Mouse (Mus musculus) adrenal gland, postnatal 4 days (tissue): Measurements from ENCODE around the gene Lrrc29. TPM values are rescaled to one million over a fixed set of nuclear protein-coding genes. Genes with fewer than 3 reads are reported as not detected.

Experiments
- DNase-seq, 2 experiments: peaks; one replicate each; pipeline ENCODE4 v3.0.0; 2021 to 2022; ENCODE audit warnings: low spot score in 2 of 2, mixed read lengths in 2 of 2
- total RNA-seq, 2 experiments: library from RNA; stranded (reverse); gene quantifications; 2 replicates each; pipeline ENCODE4 v1.2.3; 2021

Lrrc29 gene
- total RNA-seq, 2 experiments from 2014 or later, result 14.3 to 16.3 TPM

DNA sequence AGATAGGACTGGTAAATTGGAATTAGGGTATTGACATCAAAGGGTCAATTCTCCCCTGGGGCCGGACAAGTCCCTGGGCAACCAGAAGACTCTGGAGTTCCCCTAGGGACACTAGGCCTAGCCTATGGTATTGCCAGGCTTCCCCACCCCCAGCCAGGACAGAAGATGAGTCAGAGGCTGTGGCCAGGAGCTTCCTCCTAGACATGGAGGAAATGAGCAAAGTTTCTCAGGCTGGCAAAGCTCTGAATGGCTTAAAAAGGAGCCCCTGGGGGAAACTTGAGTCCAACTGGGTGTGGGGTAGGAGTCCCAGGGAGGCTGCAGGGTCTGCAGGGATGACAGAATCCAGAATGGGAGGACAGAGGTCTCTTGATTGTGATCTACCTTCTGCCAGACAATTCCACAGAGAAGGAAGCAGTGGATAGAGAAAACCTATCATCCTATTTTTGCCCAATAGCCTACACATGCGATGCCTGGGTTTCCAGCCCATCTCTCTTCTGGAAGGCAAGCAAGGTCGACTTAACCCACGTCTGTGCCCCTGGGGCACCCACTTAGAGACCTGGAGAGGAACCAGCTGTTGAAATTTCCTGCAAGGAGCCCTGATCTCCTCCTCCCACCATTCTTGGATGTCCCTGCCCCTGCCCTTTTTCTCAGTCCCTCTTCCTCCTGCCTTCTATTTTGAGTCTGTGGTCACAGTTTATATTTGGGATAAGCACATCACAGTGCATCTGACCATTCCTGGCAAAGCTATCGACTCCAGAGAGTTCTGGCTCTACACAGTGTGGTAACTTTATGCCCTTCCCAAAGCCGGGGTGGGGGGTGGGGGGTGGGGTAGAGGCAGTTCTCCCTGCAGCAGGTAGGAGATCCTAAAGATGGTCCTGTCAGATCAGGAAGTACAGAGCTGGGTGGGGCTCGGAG is 19.2 kb upstream of the Lrrc29 start:
- DNase-seq, result no peak

DNA sequence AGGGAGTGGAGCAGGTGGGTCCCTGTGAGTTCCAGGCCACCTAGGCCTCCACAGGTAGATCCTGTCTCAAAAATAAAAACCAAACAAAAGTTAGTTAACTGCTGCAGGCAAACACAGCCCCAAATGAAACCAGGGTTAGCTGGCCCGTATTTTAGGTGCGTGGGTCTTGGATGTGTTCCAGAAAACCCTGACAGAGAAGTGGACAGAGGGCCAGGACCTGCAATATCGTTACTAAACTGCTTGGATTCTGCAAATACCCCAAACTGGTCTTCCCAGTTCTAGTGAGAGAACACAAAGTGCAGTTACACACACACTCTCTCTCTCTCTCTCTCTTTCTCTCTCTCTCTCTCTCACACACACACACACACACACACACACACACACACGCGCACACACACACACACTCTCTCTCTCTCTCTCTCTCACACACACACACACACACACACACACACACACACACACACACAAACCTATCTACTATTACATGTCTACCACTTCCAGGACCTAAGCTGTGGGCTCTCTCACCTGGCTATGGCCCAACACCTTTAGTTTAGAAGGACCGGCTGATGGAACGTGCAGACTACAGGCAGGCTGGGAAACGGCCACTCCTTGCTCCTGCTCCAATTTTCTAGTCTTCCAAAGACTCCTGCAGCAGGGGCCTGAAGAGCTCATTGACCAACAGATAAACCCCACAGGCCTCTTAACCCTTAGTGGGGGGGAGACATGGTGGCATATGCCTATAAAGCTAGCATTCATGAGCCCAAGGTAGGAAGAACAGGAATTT is 17.9 kb upstream of the Lrrc29 start:
- DNase-seq, result no peak

DNA sequence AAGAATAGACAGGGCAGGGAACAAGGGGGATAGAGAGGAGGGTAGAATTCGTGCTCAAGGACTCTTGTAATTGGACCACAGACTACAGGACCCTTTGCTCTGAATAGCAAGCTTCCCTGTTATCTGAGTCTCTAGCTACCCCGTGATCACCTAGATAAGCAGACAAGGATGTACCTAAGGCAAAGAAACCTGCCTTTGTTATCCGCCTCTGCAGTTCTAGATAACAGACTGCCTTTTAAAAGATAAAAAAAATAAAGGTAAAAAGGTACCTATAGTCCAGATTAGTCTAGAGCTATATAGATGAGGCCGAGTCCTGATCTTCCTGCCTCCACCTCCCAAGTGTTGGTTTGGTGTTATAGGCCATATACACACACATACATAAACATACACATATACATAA is 16.7 kb upstream of the Lrrc29 start:
- DNase-seq, result no peak

GRCm38 (mm10) chr8:105341399-105341798 is 15.3 kb upstream of the Lrrc29 start:
- no peak for DNase-seq

- DNase-seq, result no peak
Observed at GRCm38 (mm10) chr8:105339886-105340635, 14.0 kb upstream of the Lrrc29 start.

DNA sequence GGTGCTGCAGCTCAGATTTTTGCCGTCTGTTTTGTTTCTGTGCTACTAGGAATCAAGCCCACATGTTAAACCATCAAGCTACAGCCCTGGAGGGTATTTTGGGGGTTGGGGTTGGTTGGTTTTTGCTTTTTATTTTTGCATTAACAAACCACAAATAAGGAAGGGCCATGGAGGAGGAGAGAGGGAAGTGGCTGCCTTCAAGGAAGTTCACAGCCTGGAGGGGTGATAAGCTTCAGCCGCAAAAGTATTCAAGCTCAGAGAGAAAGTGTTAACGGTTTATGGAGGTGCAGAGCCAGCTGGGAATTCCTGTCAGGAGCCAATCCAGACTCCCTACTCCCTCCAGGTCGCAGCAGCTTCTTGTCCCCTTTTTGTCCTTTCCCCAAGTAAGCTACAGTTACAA is 12.9 kb upstream of the Lrrc29 start:
- no peak for DNase-seq

GRCm38 (mm10) chr8:105336373-105337130 is 10.5 kb upstream of the Lrrc29 start:
- no peak for DNase-seq

DNA sequence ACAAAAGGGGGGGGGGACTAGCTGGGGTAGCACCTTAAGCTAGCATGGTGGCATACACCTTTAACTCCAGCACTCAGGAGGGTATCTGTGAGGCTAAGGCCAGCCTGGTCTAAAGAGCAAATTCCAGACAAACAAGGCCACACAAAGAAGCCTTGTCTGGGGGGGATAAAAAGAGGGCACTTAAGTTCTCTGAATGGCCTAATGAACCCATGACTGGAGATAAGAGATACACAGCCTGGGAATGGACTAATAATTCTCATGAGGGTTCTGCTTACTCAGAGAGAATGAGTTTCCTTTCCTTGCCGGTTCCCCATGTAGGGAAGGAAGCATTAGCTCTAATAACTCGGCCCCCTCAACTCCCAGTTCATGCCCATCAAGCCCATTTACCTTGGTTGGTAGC is 6.4 kb upstream of the Lrrc29 start:
- no peak for DNase-seq

DNA sequence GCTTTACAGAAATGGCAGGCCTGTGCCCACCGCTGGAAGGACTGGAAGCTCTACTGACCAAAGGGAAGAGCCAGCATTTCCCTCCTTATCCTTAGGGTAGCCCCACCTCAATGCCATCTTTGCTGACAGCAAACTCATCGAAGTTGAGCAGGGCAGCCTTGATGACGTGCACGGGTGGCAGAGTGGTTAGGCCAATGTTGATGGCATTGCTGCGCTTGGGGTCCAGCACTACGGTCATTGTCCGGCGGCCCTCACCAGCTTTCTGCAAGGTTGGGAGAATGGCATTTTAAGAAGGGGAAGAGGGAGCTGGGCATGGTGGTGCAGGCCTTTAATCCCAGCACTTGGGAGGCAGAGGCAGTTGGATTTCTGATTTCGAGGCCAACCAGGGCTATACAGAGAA is 5.9 kb upstream of the Lrrc29 start:
- DNase-seq, result no peak

DNA sequence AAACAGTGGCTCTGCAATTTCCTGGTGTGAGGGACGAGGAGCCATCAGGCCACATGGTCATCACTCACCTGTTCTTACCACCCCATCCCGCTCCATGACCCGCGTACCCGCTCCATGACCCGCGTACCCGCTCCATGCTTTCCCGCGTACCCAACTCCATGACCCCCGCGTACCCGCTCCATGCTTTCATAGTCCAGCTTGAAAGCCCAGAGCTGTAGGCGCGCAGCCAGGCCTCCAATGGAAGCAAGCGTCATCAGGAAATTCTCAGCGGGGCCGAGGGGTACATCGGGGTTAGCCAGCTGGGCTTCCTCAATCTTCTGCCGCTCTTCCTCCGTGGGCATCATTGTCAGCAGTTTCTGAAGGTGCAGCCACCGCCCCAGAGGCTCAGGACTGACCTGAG is 5.4 kb upstream of the Lrrc29 start:
- DNase-seq, result no peak

DNA sequence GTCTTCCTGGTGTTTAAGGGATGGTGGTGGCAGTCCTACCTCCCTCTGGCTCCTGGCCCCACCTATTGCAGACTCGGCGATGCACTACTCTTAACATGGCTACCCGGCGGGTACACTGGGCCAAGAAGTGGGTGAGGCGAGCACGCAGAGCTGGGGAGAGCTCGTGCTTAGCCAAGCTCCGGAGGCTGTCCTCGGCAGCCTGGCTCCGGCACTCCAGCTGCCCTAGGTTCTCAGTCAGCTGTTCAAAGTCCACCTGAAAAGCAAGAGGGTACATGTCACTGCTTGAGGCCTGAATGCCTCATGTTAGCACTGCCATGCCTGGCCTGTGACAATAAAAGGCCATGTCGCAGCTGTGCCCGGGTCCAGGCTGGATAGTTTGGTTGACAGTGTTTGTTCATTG is 4.2 kb upstream of the Lrrc29 start:
- no peak for DNase-seq

GRCm38 (mm10) chr8:105326968-105327367 is 890 bp upstream of the Lrrc29 start:
- no peak for DNase-seq

DNA sequence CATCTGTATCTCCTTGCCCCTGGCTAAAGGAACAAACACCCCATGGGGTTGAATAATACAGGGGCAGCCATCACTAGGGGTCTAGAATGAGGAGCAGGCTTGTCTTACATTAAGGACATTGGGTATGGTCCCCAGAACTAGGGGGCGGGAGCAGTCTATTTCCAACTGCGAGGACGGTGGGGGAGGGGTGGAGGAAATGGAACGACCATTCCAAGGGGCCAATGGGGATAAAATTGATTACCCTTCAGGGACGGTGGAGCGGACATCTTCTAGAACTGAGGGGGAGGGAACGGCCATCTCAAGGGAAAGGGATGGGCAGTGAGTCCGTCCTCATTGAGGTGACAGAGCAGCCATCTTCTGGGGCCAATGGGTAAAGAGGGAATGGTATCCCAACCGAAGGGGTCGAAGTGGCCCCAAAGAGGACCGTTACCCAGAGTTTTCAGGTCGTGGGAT is 411 bp downstream of the Lrrc29 start:
- no peak for DNase-seq

DNA sequence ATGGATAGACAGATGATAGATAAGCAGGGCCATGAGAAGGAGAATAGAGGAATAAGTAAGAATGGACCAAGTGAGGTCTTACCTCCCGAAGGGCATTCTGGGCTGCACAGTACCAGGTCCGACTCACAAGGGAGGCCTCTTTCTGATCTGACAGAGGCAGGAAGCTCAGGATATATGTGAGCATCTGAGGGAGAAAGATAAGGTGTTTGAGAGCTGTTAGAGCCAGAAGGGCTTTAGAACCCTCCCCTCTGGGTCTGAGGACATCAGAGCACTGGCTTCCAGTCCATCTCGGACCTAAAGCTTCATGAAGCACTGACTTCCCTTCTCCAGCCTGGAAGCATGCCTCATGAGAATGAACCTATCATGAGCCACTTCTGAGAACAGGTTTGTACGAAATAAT is 2.9 kb downstream of the Lrrc29 start:
- DNase-seq, result no peak

DNA sequence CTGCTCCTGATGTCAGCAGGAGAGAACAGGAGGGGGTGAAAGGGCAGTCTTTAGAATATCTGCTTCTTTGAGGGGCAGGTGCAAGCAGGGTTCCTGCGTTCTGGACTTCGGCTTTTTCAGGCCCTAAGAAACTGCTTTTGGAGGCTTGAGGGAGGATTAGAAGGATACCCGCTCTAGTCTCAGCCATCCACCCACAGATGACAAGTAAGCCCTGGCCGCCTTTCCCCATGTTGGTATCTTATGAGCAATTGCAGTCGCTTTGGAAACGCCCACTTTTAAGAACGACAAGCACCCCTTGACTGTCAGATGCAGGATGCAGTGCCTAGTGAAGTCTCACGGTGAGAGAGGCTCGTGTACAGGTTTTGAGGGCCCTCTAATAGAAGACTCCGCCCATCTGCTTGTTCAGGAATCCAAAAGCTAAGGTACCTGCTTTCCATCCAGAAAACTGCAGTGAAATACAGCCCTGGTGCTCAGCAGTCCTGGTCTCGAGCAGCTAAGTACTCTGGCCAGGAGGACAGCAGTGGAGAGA is 7.4 kb downstream of the Lrrc29 start:
- no peak for DNase-seq

DNA sequence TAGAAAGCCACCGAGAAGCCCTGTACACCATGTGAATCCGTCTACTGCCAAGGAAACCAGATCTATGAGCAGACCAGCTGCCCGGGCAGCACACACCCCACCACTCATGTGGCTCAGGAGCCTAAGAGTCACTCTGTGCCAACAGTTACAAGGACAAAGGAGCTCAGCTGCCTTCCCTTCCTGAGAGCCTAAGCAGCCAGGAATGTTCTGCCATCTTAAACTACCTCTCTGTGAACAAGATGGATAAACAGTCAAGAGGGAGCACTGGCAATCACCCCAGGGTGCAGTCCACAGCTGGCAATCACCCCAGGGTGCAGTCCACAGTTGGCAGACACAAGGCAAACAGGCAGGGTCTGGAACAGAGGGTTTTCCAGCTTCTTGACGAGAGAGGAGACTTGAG is 8.1 kb downstream of the Lrrc29 start:
- DNase-seq, result no peak

DNA sequence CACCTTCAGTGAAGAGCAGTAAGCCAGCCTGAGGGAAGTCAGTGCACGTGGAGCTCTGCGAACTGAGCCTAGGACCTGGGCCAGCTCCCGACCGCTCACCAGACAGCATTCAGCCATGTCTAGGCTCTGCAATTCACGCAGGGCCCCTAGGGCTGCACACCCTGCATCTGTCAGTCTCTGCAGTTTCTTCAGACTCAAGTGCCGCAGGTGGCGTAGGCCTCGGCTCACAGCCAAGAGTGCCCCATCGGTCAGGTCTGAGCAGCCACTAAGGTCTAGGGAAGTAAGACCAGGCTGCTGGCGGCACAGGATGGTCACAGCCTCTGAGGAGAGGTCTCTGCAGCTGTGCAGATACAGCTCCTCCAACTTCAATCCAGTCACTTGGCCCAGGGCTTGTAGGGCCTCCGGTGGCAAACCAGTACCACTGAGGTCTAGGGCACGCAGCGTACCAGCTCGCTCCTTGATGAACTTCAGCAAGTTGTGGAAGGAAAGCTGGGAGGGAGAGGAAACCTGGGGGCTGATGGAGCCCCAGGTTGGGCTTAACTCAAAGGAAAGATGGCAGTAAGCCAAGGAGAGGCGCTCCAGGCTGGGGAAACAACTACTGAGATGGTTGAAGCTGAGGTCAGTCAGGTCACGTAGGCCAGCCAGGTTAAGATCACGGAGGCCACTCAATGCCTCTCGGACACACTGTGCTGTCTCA is 10.9 kb downstream of the Lrrc29 start:
- no peak for DNase-seq

DNA sequence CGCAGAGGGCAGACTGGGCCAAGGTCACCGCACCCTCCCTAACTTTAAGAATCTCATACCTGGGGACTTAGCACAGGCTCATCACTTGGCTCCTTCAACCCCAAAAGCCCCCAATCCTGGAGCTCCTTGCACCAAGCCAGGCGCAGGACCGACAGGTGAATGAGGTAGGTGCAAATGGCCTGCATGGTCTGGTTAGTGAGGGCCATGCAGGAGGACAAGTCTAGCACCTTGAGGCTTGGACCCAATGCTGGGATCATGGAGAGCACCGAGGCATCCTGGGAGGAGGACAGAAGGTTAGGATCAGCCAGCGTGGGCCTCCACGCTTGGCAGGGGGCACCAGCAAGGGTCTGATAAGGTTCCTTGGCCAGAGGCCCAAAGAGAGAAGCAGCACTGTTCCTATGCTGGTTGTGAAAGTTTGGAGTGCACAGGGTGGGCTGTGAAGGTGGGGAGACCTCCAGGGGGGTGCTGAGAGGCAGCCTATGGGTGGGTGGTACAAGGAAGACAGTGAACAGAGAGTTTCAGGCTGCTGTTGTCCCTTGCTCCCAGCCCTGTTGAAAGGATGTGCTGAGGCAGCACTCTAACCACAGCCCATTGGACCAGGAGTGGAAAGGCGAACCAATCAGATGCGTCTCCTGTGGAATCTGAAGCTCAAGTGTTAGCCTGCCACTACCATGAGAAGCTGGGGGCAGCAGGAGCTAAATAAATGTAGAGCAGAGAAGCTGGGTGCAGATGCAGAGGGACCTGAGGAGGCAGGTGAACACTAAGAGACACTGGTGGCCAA is 12.3 kb downstream of the Lrrc29 start:
- DNase-seq, result no peak

- no peak for DNase-seq
Observed at GRCm38 (mm10) chr8:105312891-105313481, 13.1 kb downstream of the Lrrc29 start.
